Mouse (Mus musculus) heart, embryonic 14.5 days (tissue): Measurements from ENCODE around the gene Atp6v1fnb. TPM values are rescaled to one million over a fixed set of nuclear protein-coding genes. Genes with fewer than 3 reads are reported as not detected.

ENCODE experiments used
- ATAC-seq: fragments of 200-750 bp; cut with Nextera tagmentation; 2 replicates; pipeline ENCODE4 v1.8.0; 2017; ENCODE audit warnings: low read depth, moderate TSS enrichment; ENCODE audit not compliant: insufficient number of reproducible peaks, insufficient read depth, low FRiP score
- H3K27ac ChIP-seq, 2 experiments: fragments of 200-500 bp in 1 of 2; fragments of 300-500 bp in 1 of 2; sonication (generic) in 1 of 2; replicated peaks in 1 of 2; 2 replicates each; pipeline ENCODE4 v1.5.1; 2012 to 2014; ENCODE audit warnings: low read depth in 2 of 2, low read length in 2 of 2, control low read depth in 1 of 2, mild to moderate bottlenecking in 1 of 2, mixed read lengths in 1 of 2; ENCODE audit not compliant: control insufficient read depth in 1 of 2, insufficient read depth in 1 of 2
- H3K27me3 ChIP-seq: fragments of 300-500 bp; sonication (generic); 2 replicates; pipeline ENCODE4 v1.6.1; 2014; ENCODE audit warnings: mild to moderate bottlenecking, low read length, control low read depth; ENCODE audit not compliant: control insufficient read depth, insufficient read depth
- H3K36me3 ChIP-seq: fragments of 300-500 bp; sonication (generic); 2 replicates; pipeline ENCODE4 v1.6.1; 2014; ENCODE audit warnings: mild to moderate bottlenecking, control low read depth, low read length, mixed read lengths; ENCODE audit not compliant: control insufficient read depth, insufficient read depth
- H3K4me1 ChIP-seq, 2 experiments: fragments of 200-500 bp in 1 of 2; fragments of 300-500 bp in 1 of 2; sonication (generic) in 1 of 2; 2 replicates each; pipeline ENCODE4 v1.6.1; 2012 to 2014; ENCODE audit warnings: low read length in 2 of 2, control low read depth in 1 of 2, mixed read lengths in 1 of 2; ENCODE audit not compliant: control insufficient read depth in 2 of 2, insufficient read depth in 2 of 2
- H3K4me2 ChIP-seq: fragments of 300-500 bp; sonication (generic); 2 replicates; pipeline ENCODE4 v1.6.1; 2014; ENCODE audit warnings: mild to moderate bottlenecking, low read length
- H3K4me3 ChIP-seq, 2 experiments: fragments of 200-500 bp in 1 of 2; fragments of 300-500 bp in 1 of 2; sonication (generic) in 1 of 2; 2 replicates each; pipeline ENCODE4 v1.5.1; 2012 to 2014; ENCODE audit warnings: low read length in 2 of 2, mild to moderate bottlenecking in 2 of 2, control low read depth in 1 of 2, low read depth in 1 of 2, moderate library complexity in 1 of 2; ENCODE audit not compliant: control insufficient read depth in 1 of 2, insufficient read depth in 1 of 2
- H3K9ac ChIP-seq: fragments of 300-500 bp; sonication (generic); 2 replicates; pipeline ENCODE4 v1.6.1; 2014; ENCODE audit warnings: mild to moderate bottlenecking, low read length
- H3K9me3 ChIP-seq: fragments of 300-500 bp; sonication (generic); 2 replicates; pipeline ENCODE4 v1.6.1; 2016; ENCODE audit warnings: low read length, control low read depth; ENCODE audit not compliant: control insufficient read depth
- WGBS: fragments of 180-500 bp; shearing (Covaris S2); extraction: QIAGEN DNeasy Blood & Tissue Kit; methylation state at CpG from one replicate; pipeline ENCODE4 v1.1.7; 2014; 5-methylcytosine and 5-hydroxymethylcytosine counted together
- polyA plus RNA-seq: library from polyadenylated mRNA; unstranded; fragments of >200 nt; fragmentation: Nextera tagmentation; extraction: Ambion mirVana; gene quantifications from 2 replicates; pipeline ENCODE4 v1.2.1, GENCODE M21; 2014

The Atp6v1fnb gene
- polyA plus RNA-seq, 1 experiment from 2014 or later = not detected

DNA sequence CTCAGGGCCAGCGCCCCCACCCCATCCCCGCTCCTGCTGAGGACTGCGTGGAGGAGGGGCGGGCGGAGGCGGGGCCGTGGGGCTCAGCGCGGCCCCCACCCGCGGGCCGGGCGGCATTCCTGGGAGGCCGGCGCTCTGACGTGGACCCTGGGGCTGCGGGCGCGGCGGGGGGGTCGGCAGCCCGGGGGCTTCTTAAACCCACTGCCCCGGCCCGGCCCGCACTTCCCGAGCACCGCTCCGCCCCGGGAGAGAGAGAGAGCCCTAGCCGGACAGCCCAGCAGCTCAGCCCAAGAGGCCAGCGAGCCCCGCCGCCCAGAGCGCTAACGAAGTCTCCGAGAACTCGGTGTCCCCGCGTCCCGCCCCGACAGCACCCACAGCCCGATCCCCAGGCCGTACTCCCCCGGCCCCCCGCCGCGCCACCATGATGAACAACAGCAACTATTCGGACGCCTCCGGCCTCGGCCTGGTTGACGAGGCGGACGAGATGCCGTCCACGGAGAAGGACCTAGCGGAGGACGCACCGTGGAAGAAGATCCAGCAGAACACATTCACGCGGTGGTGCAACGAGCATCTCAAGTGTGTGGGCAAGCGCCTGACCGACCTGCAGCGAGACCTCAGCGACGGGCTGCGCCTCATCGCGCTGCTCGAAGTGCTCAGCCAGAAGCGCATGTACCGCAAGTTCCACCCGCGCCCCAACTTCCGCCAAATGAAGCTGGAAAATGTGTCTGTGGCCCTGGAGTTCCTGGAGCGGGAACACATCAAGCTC lies 38.0 kb upstream of the Atp6v1fnb start, which contains the start of gene Flnc:
TSS of gene Flnc (plus strand) at position 219 of the 766 bp plus-strand sequence.
- Histone ChIP-seq H3K27me3 (no peaks in the 10 kb centered on the region), H3K9me3 (no peaks in the 10 kb centered on the region), H3K9ac (peak within 1 kb of the TSS; percentile 97), H3K4me2 (peak within 1 kb of the TSS; percentile 81), H3K36me3 (peaks cover 16% of the 10 kb centered on the region), H3K4me1 (peaks cover 36 to 45% of the 10 kb centered on the region in 2 experiments), H3K4me3 (peak within 1 kb of the TSS; percentile 71 to 75), H3K27ac (peak within 1 kb of the TSS; percentile 99)
- under 1% methylated on average over 69 of the region's 77 CpGs for WGBS
- peak; percentile 9 for ATAC-seq

DNA sequence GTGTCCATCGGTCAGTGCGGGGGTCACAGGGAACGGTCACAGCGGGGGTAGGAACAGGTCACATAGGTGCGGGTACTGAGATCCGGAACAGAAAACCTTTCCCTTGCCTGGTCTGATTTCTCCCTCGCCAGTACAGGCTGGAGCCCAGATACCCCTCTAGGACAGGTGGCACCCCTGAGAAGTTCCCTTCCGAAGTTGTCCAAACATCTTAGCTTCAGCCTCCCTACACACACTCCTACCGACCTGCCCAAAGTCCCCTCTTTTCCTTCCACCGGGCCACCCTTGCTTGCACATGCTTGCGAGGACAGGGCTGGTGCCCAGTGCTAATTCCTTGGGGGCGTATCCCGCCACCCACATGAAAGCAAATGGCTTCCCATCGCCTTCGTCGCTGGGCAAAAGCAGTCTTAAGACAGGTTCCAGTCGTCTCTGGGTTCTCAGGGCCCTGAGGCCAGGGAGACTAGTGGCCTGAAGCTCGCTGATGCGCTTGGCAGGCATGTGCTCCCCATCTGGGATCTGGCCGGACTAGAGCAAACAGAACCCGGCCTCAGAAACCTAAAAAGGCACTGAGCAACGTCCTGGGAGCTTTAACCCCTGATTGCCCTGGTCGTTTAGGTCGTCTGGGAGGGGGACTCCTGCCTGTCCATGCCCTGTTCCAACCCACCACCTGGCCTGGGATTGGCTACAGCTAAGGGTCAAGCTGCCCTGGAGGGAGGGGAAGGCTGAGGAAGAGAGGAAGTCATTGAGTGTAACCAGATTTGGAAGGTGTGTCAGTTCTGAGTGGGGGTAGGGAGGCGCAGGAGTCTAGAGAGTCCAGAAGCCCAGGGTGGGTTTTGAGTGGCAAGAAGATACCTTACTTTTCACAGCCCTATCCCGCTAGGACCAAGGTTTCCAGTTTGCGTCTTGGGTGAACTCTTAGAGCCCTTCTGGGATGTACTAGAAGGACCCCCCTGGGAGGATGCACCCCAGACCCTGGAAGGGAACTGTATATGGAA lies 37.1 kb upstream of the Atp6v1fnb start:
- Histone ChIP-seq H3K9ac (peak overlapping the region; percentile 97), H3K27ac (peak overlapping the region; percentile 93 to 99), H3K36me3 (peaks cover 25% of the 10 kb centered on the region), H3K9me3 (no peaks in the 10 kb centered on the region), H3K4me3 (peak overlapping the region; percentile 71 to 75), H3K27me3 (no peaks in the 10 kb centered on the region), H3K4me1 (peaks cover 36 to 45% of the 10 kb centered on the region in 2 experiments), H3K4me2 (peak overlapping the region; percentile 81)
- ATAC-seq = peak; percentile 40
- 1% methylated on average over 27 of the region's 27 CpGs for WGBS

DNA sequence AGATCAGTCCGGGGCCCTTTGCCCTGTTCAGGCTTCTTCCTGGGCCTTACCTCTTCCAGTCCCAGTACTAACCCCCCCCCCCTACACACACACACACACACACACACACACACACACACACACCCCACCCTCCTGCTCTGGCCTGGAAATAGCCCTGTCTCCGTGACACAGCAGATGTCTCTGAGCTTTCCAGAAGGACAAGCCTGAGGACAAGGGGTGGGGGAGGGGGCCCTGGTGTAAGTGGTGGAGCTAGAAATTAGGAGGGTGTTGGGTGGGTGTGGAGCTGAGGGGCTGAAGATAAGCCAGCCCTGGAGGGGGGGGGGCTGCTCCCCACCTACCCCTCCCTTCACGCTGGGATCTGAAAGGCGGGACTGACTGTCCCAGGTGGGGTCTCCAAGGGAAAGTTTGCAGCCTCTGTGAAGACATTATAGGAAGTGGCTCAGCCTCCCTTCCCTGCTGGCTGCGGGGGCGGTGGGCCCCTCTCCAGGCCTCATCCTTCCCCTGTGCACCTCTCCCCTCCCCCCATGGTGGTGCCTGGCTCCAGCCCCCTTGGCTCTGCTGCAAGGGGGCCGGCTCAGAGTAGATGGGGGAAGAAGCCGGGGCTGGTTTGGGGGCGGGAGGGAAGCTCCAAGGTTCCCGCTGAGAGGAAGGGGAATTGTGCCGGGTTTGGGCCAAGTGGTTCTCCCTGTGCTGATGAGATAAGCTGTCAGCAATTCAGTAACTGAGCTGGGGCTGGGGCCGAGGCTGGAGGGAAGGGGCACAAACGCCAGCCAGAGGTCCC lies 36.1 kb upstream of the Atp6v1fnb start:
- Histone ChIP-seq H3K36me3 (peaks cover 35% of the 10 kb centered on the region), H3K4me3 (peak overlapping the region; percentile 71 to 75), H3K4me1 (peaks cover 36 to 46% of the 10 kb centered on the region in 2 experiments), H3K4me2 (peak overlapping the region; percentile 81), H3K27me3 (no peaks in the 10 kb centered on the region), H3K9me3 (no peaks in the 10 kb centered on the region), H3K27ac (peak overlapping the region; percentile 93 to 99), H3K9ac (peak overlapping the region; percentile 97)
- ATAC-seq = peak; percentile 45
- WGBS = 4% methylated on average over 11 of the region's 13 CpGs

DNA sequence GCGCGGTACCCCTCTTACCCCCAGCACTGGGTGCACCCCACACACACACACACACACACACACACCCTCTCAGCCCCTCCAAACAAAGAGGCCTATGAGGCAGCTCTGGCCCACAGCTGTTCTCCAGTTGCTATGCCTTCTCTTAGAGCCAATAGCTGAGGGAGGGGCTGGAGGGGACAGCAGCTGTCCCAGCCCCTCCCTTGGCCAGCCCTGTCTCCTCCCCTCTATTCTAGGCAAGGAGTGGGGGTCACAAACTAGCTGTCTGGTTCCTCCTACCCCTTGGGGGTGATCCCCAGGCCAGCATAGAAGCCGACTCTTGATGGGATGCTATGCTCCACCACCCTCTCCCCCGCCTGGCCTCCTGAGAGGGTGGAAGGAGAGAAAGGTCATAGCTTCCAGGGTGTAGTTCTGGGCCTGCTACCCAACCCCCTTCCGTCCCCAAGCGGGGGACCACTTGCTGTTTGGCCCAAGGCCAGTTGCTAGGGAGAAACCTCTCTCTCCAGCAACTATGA lies 35.2 kb upstream of the Atp6v1fnb start:
- Histone ChIP-seq H3K27me3 (no peaks in the 10 kb centered on the region), H3K9ac (peak overlapping the region; percentile 97), H3K36me3 (peaks cover 44% of the 10 kb centered on the region), H3K9me3 (no peaks in the 10 kb centered on the region), H3K4me2 (peak overlapping the region; percentile 81), H3K27ac (peak overlapping the region; percentile 93 to 99), H3K4me3 (peak overlapping the region; percentile 71 to 75), H3K4me1 (peaks cover 27 to 37% of the 10 kb centered on the region in 2 experiments)
- 0% methylated on average over 6 of the region's 6 CpGs for WGBS
- peak; percentile 5; the same call in 1 of the 2 replicates for ATAC-seq

DNA sequence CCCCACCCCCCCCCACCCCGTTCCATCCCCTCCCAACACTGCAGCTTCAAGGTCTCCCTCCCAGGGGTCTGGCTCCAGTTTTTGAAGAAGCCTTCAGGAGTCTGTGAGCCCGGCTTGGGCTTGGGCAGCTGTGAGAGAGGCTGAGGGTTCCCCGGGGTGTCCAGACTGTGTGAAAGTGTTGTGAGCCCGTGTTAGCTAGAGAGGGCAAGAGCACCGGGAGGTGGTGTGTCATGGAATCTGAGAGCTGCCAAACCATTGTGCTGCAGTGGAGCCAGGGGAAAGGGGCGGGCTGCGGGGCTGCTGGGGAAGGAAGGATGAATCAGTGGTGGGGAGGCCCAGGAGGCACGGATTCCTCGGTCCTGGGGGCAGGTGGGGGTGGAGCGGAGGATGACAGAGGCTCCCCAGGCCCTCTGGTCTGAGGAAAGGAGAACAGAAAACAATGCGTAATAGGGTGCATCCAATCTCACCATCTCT lies 34.7 kb upstream of the Atp6v1fnb start:
- Histone ChIP-seq H3K4me1 (peaks cover 23 to 34% of the 10 kb centered on the region in 2 experiments), H3K9me3 (no peaks in the 10 kb centered on the region), H3K27me3 (no peaks in the 10 kb centered on the region), H3K4me2 (peak overlapping the region; percentile 81), H3K4me3 (peak overlapping the region; percentile 71 to 75; a peak in 3 of 4 replicates), H3K27ac (peak overlapping the region; percentile 93 to 99), H3K9ac (peak overlapping the region; percentile 97), H3K36me3 (peaks cover 49% of the 10 kb centered on the region)
- 4% methylated on average over 11 of the region's 11 CpGs for whole genome bisulfite sequencing
- peak; percentile 17 for ATAC-seq

DNA sequence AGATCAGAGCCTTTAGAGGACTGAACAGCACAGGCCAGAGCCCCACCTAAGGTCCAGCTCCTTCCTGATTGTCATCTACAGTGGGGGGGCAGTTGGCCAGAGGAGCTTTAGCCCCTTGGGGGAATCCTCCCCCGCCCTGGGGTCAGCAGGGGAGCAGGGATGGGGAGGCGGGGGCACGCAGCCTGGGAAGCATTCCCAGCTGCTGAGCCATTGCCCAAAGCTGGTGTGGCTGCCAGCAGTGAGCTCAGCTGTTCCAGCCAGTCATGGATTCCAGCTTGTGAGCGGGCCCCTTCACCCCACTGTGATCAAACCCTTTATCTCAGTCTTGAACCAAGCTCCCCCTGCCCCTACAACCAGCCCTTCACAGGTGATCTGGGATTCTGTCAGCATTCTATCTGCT lies 32.0 kb upstream of the Atp6v1fnb start:
- Histone ChIP-seq H3K4me3 (no peak overlapping the region), H3K27ac (no peak overlapping the region), H3K9me3 (no peaks in the 10 kb centered on the region), H3K36me3 (peaks cover 76% of the 10 kb centered on the region), H3K9ac (no peak overlapping the region; the same call in 1 of the 2 replicates), H3K4me1 (peaks cover 12 to 20% of the 10 kb centered on the region in 2 experiments), H3K27me3 (no peaks in the 10 kb centered on the region), H3K4me2 (no peak overlapping the region)
- ATAC-seq = no peak
- 90% methylated on average over 4 of the region's 4 CpGs for WGBS
